Mouse (Mus musculus) lung, embryonic 16.5 days (tissue): ENCODE results near the gene Rras2. TPM values are rescaled to one million over a fixed set of nuclear protein-coding genes. Genes with fewer than 3 reads are reported as not detected.

Source experiments
- ATAC-seq: fragments of 200-750 bp; cut with Nextera tagmentation; 2 replicates; pipeline ENCODE4 v1.8.0; 2017; ENCODE audit warnings: low read depth, mild to moderate bottlenecking, moderate library complexity
- H3K27ac ChIP-seq: fragments of 300-500 bp; sonication (generic); 2 replicates; pipeline ENCODE4 v1.5.1; 2014; ENCODE audit warnings: mild to moderate bottlenecking, control low read depth, low read length
- H3K27me3 ChIP-seq: fragments of 300-500 bp; sonication (generic); 2 replicates; pipeline ENCODE4 v1.6.1; 2014; ENCODE audit warnings: low read depth, low read length, mixed read lengths; ENCODE audit not compliant: control insufficient read depth, insufficient read depth
- H3K36me3 ChIP-seq: fragments of 300-500 bp; sonication (generic); 2 replicates; pipeline ENCODE4 v1.6.1; 2014; ENCODE audit warnings: low read length; ENCODE audit not compliant: control insufficient read depth, insufficient read depth
- H3K4me1 ChIP-seq: fragments of 300-500 bp; sonication (generic); replicated peaks from 2 replicates; pipeline ENCODE4 v1.6.1; 2014; ENCODE audit warnings: low read length, mixed read lengths; ENCODE audit not compliant: control insufficient read depth, insufficient read depth
- H3K4me2 ChIP-seq: fragments of 300-500 bp; sonication (generic); 2 replicates; pipeline ENCODE4 v1.6.1; 2014; ENCODE audit warnings: low read depth, low read length, control low read depth
- H3K4me3 ChIP-seq: fragments of 300-500 bp; sonication (generic); 2 replicates; pipeline ENCODE4 v1.5.1; 2014; ENCODE audit warnings: mild to moderate bottlenecking, low read length, control low read depth
- H3K9ac ChIP-seq: fragments of 300-500 bp; sonication (generic); 2 replicates; pipeline ENCODE4 v1.6.1; 2014; ENCODE audit warnings: low read length, control low read depth
- H3K9me3 ChIP-seq: fragments of 300-500 bp; sonication (generic); 2 replicates; pipeline ENCODE4 v1.6.1; 2016; ENCODE audit warnings: low read length; ENCODE audit not compliant: control insufficient read depth
- WGBS: fragments of 180-500 bp; shearing (Covaris S2); extraction: QIAGEN DNeasy Blood & Tissue Kit; methylation state at CpG from one replicate; pipeline ENCODE4 v1.1.7; 2014; 5-methylcytosine and 5-hydroxymethylcytosine counted together
- polyA plus RNA-seq: library from polyadenylated mRNA; unstranded; fragments of >200 nt; fragmentation: Nextera tagmentation; extraction: Ambion mirVana; gene quantifications from 2 replicates; pipeline ENCODE4 v1.2.1, GENCODE M21; 2015

The Rras2 gene
- polyA plus RNA-seq, 1 experiment from 2014 or later = 40.1 TPM

GRCm38 (mm10) chr7:114083760-114084159, 33.8 kb downstream of the Rras2 start:
- H3K27ac ChIP-seq = no peak overlapping the region
- H3K4me1 ChIP-seq = peaks cover 15% of the 10 kb centered on the region
- no peak overlapping the region for H3K4me2 ChIP-seq
- H3K4me3 ChIP-seq = no peak overlapping the region
- no peak for ATAC-seq
- WGBS = 67% methylated on average over 3 of the region's 3 CpGs
- H3K9ac ChIP-seq = no peak overlapping the region
- H3K36me3 ChIP-seq = no peaks in the 10 kb centered on the region
- no peaks in the 10 kb centered on the region for H3K27me3 ChIP-seq
- no peaks in the 10 kb centered on the region for H3K9me3 ChIP-seq

GRCm38 (mm10) chr7:114083088-114083487, 34.5 kb downstream of the Rras2 start:
- no peaks in the 10 kb centered on the region for H3K36me3 ChIP-seq
- no peak for ATAC-seq
- WGBS = 56% methylated on average over 2 of the region's 2 CpGs
- H3K9me3 ChIP-seq = no peaks in the 10 kb centered on the region
- H3K4me3 ChIP-seq = no peak overlapping the region
- H3K4me2 ChIP-seq = no peak overlapping the region
- H3K9ac ChIP-seq = no peak overlapping the region
- H3K27me3 ChIP-seq = no peaks in the 10 kb centered on the region
- no peak overlapping the region for H3K27ac ChIP-seq
- H3K4me1 ChIP-seq = peaks cover 15% of the 10 kb centered on the region

GRCm38 (mm10) chr7:114081633-114082420, 35.8 kb downstream of the Rras2 start:
- H3K36me3 ChIP-seq = no peaks in the 10 kb centered on the region
- no peak overlapping the region for H3K4me2 ChIP-seq
- no peak overlapping the region for H3K9ac ChIP-seq
- H3K9me3 ChIP-seq = no peaks in the 10 kb centered on the region
- no peak overlapping the region for H3K27ac ChIP-seq
- 81% methylated on average over 21 of the region's 21 CpGs for WGBS
- no peak for ATAC-seq
- H3K4me3 ChIP-seq = no peak overlapping the region
- no peaks in the 10 kb centered on the region for H3K27me3 ChIP-seq
- H3K4me1 ChIP-seq = peaks cover 6% of the 10 kb centered on the region; the same call in 1 of the 2 replicates

DNA sequence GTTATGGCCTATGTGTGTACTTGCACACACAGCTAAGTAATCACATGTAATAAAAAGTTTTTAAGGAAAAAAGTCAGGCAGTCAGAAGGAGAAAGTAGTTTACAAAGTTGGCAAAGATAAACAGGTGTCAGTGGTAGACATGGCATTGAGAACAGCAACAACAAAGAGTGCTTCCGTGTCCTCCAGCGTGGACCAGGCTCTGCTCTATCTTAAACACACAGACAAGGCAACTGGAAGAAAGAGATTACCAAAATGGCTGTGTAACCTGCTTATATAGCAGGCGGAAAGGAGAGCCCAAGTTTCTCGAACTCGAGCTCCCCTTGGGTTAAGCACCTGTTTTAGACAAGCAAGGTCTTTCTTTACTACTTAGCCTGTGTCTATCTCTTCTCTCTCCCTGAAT, 37.3 kb downstream of the Rras2 start:
- H3K36me3 ChIP-seq = no peaks in the 10 kb centered on the region
- H3K9me3 ChIP-seq = no peaks in the 10 kb centered on the region
- no peak overlapping the region for H3K27ac ChIP-seq
- ATAC-seq = no peak
- WGBS = 89% methylated on average over 5 of the region's 5 CpGs
- no peaks in the 10 kb centered on the region for H3K27me3 ChIP-seq
- H3K4me2 ChIP-seq = no peak overlapping the region
- no peak overlapping the region for H3K4me3 ChIP-seq
- no peaks in the 10 kb centered on the region for H3K4me1 ChIP-seq
- H3K9ac ChIP-seq = no peak overlapping the region

DNA sequence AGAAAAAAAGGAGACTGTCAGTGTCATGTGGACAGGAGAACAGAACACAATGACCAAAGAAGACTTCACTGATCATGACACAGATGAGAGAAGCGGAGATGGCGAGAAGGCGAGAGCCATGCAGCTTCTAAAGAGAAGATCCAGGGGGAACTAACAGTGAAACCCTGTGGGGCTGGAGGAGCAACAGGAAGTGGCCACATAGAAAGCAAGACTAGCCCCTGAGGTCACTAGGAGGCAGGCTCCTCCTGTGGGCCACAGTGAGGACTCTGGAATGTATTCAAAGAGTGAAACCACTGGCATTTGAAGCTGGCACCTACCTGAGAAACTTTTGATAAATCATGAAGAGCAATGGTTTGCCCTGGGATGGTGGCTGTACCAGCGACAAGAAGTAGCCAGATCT, 38.2 kb downstream of the Rras2 start:
- Histone ChIP-seq H3K9me3 (no peaks in the 10 kb centered on the region), H3K36me3 (no peaks in the 10 kb centered on the region), H3K9ac (no peak overlapping the region), H3K4me2 (no peak overlapping the region), H3K4me3 (no peak overlapping the region), H3K27ac (no peak overlapping the region), H3K27me3 (no peaks in the 10 kb centered on the region), H3K4me1 (no peaks in the 10 kb centered on the region)
- no peak for ATAC-seq
- 89% methylated on average over 4 of the region's 4 CpGs for WGBS

- H3K9me3 ChIP-seq = no peaks in the 10 kb centered on the region
- H3K9ac ChIP-seq = no peak overlapping the region
- no peaks in the 10 kb centered on the region for H3K27me3 ChIP-seq
- no peak overlapping the region for H3K4me2 ChIP-seq
- ATAC-seq = no peak
- peaks cover 18% of the 10 kb centered on the region for H3K4me1 ChIP-seq
- no peak overlapping the region for H3K27ac ChIP-seq
- 81% methylated on average over 2 of the region's 2 CpGs for WGBS
- H3K36me3 ChIP-seq = no peaks in the 10 kb centered on the region
- no peak overlapping the region for H3K4me3 ChIP-seq
Observed at GRCm38 (mm10) chr7:114074595-114074994, 43.0 kb downstream of the Rras2 start.

DNA sequence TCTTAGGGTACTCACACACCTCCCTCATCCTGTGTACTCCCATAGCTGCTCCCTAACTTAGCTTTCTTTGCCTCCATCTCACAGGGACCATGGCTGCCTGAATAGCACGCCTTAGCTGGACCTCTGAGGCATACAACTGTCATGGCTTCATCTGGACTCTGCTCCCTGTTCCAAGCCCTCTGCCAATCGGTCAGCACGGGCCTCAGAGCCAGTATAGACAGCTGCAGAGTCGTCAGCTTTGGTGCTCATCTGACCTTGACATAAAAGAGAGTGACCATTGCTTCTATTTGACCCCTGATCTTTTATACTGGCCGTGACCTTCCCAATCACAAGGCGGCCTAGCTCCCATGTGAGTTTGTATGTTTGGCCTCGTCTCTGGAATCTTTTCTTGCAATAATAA, 43.4 kb downstream of the Rras2 start:
- ATAC-seq = no peak
- H3K4me3 ChIP-seq = no peak overlapping the region
- whole genome bisulfite sequencing = 64% methylated on average over 7 of the region's 7 CpGs
- H3K4me1 ChIP-seq = peaks cover 18% of the 10 kb centered on the region
- no peaks in the 10 kb centered on the region for H3K36me3 ChIP-seq
- no peaks in the 10 kb centered on the region for H3K9me3 ChIP-seq
- H3K9ac ChIP-seq = no peak overlapping the region
- no peak overlapping the region for H3K4me2 ChIP-seq
- H3K27me3 ChIP-seq = no peaks in the 10 kb centered on the region
- no peak overlapping the region for H3K27ac ChIP-seq

DNA sequence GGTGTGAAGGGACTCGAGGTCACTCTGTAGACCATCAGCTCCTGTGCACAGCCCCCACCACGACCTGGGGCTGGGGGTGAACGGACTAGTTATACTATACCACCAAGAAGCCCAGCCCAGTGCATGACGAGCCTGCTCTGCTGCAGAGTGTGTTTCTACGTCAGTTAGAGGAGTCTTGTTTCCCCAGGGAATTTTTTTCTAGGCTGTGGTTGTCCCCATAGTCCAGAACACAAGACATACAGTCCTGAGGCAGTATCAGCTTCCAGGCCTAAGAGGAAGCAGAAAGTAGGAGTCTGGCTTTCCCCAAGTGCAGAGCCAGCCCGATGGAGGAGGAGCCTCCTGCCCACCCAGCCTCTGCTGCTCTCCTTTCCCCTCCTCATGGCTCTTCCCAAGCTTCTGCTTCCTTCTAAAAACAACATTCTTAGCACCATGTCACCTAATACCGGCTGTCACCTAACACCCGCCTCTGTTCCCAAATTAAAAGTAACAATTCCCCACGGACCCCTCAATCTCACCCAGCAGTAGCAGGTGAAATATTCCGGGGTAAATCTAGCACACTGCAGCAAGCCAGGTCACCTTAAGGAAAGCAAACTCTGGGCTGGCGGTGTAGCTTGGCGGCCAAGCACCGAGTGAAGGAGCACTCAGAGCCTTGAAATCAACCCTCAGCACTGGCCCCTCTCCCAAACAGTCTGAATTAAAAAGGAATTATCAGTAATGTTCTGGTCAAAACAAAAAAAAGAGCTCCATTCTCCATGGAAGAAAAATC, 45.5 kb downstream of the Rras2 start:
- H3K4me1 ChIP-seq = peaks cover 18% of the 10 kb centered on the region
- peak overlapping the region; percentile 8; the same call in 1 of the 2 replicates for H3K4me3 ChIP-seq
- peak; percentile 77 for ATAC-seq
- no peaks in the 10 kb centered on the region for H3K36me3 ChIP-seq
- H3K9me3 ChIP-seq = no peaks in the 10 kb centered on the region
- peak overlapping the region; percentile 43 for H3K4me2 ChIP-seq
- H3K27ac ChIP-seq = peak overlapping the region; percentile 69
- WGBS = 16% methylated on average over 13 of the region's 13 CpGs
- no peaks in the 10 kb centered on the region for H3K27me3 ChIP-seq
- H3K9ac ChIP-seq = peak overlapping the region; percentile 43; the same call in 1 of the 2 replicates

DNA sequence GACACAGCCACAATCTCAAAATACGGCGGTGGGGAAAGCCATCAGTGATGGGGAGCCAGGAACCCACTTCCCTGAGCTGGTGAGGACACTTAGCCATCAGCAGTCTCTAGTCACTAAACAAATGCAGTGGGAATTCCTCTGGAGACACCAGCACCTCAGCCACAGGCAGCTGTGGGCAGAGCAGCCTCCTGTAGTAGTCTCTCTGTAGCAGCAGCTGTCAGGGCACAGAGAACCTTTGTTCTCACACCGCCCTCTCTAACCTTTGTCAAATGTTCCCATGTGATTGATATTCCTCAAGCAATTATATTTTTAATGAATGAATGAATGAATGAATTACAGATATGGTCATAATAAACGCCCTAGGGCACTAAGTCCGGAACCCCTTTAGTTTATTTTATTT, 46.2 kb downstream of the Rras2 start:
- no peak overlapping the region for H3K4me2 ChIP-seq
- no peaks in the 10 kb centered on the region for H3K27me3 ChIP-seq
- H3K4me3 ChIP-seq = no peak overlapping the region
- H3K36me3 ChIP-seq = no peaks in the 10 kb centered on the region
- WGBS = 71% methylated on average over 5 of the region's 5 CpGs
- H3K9me3 ChIP-seq = no peaks in the 10 kb centered on the region
- ATAC-seq = no peak
- no peak overlapping the region for H3K9ac ChIP-seq
- no peak overlapping the region; the same call in 1 of the 2 replicates for H3K27ac ChIP-seq
- peaks cover 22% of the 10 kb centered on the region for H3K4me1 ChIP-seq
